Mouse (Mus musculus) liver, embryonic 18 days (tissue): ENCODE measurements around the gene Dgkk. TPM values are rescaled to one million over a fixed set of nuclear protein-coding genes. Genes with fewer than 3 reads are reported as not detected.

ENCODE experiments used
- polyA plus RNA-seq: library from polyadenylated mRNA; depleted of rRNA; stranded (reverse); fragments of >200 nt; gene quantifications from 2 replicates; pipeline ENCODE4 v1.2.3, GENCODE M21; 2012; rRNA removed

Gene Dgkk
- 0.02 and 0.03 TPM in 2 replicates for polyA plus RNA-seq

GRCm38 (mm10) chrX:6779006-6779405, at the start of gene Dgkk:
Gene Dgkk (plus strand): TSS chrX:6779306.

